Mouse (Mus musculus) spleen, adult 18-20 months (tissue): ENCODE measurements at regions not wholly inside any gene's neighbourhood (a gene's known extent, or its start where the extent isn't known, plus 50 kb on each side); places are given as distances from the start of the nearest gene placed in this dataset.

Source experiments
- DNase-seq, 2 experiments: peaks; one replicate each; pipeline ENCODE4 v3.0.0; 2022; ENCODE audit warnings: mixed read lengths in 2 of 2

GRCm38 (mm10) chr13:110599666-110600065, 204.8 kb downstream of the Plk2 start:
- DNase-seq, result no peak

- no peak for DNase-seq
Measured at GRCm38 (mm10) chr13:110600377-110600776, 205.5 kb downstream of the Plk2 start.

GRCm38 (mm10) chr13:110601352-110601751, 206.5 kb downstream of the Plk2 start:
- DNase-seq, result no peak

GRCm38 (mm10) chr13:110601840-110602239, 207.0 kb downstream of the Plk2 start:
- no peak for DNase-seq

GRCm38 (mm10) chr13:110602894-110603293, 208.0 kb downstream of the Plk2 start:
- no peak for DNase-seq

- DNase-seq, result no peak
Measured at GRCm38 (mm10) chr13:110619010-110619409, 224.2 kb downstream of the Plk2 start.

- DNase-seq, result no peak
Measured at GRCm38 (mm10) chr13:110627136-110627535, 232.3 kb downstream of the Plk2 start.

GRCm38 (mm10) chr13:110627732-110628131, 232.9 kb downstream of the Plk2 start:
- no peak for DNase-seq

- no peak for DNase-seq
Measured at GRCm38 (mm10) chr13:110628201-110628600, 233.4 kb downstream of the Plk2 start.

GRCm38 (mm10) chr13:110633261-110633781, 238.5 kb downstream of the Plk2 start:
- no peak for DNase-seq

- DNase-seq, result no peak
Measured at GRCm38 (mm10) chr13:110633899-110634298, 239.1 kb downstream of the Plk2 start.

- DNase-seq, result no peak
Measured at GRCm38 (mm10) chr13:110642792-110643191, 247.9 kb downstream of the Plk2 start.

GRCm38 (mm10) chr13:110643198-110643896, 248.5 kb downstream of the Plk2 start:
- DNase-seq, result no peak

GRCm38 (mm10) chr13:110643897-110644213, 249.0 kb downstream of the Plk2 start:
- no peak for DNase-seq

- DNase-seq, result no peak
Measured at GRCm38 (mm10) chr13:110649378-110649777, 254.5 kb downstream of the Plk2 start.

- DNase-seq, result no peak
Measured at GRCm38 (mm10) chr13:110649870-110650497, 255.1 kb downstream of the Plk2 start.

GRCm38 (mm10) chr13:110652201-110652600, 257.4 kb downstream of the Plk2 start:
- no peak for DNase-seq

GRCm38 (mm10) chr13:110665073-110665800, 270.4 kb downstream of the Plk2 start:
- no peak for DNase-seq

- DNase-seq, result no peak
Measured at GRCm38 (mm10) chr13:110667276-110667956, 272.6 kb downstream of the Plk2 start.

GRCm38 (mm10) chr13:110673536-110673935, 278.7 kb downstream of the Plk2 start:
- DNase-seq, result no peak

GRCm38 (mm10) chr13:110683259-110684041, 288.6 kb downstream of the Plk2 start:
- DNase-seq, result no peak

- DNase-seq, result no peak
Measured at GRCm38 (mm10) chr13:110688796-110689195, 293.9 kb downstream of the Plk2 start.
